Mouse (Mus musculus) hindbrain, embryonic 13.5 days (tissue): Measurements from ENCODE around the gene Ap2a2. TPM values are rescaled to one million over a fixed set of nuclear protein-coding genes. Genes with fewer than 3 reads are reported as not detected.

ENCODE experiments used
- ATAC-seq: fragments of 200-750 bp; cut with Nextera tagmentation; 2 replicates; pipeline ENCODE4 v1.8.0; 2017; ENCODE audit warnings: moderate TSS enrichment; ENCODE audit not compliant: low FRiP score
- H3K27ac ChIP-seq: fragments of 300-500 bp; sonication (generic); 2 replicates; pipeline ENCODE4 v1.5.1; 2015; ENCODE audit warnings: inconsistent platforms, mild to moderate bottlenecking, moderate library complexity
- H3K27me3 ChIP-seq: fragments of 300-500 bp; sonication (generic); 2 replicates; pipeline ENCODE4 v1.6.1; 2015; ENCODE audit warnings: mild to moderate bottlenecking, inconsistent platforms
- H3K36me3 ChIP-seq: fragments of 300-500 bp; sonication (generic); 2 replicates; pipeline ENCODE4 v1.6.1; 2015; ENCODE audit warnings: mild to moderate bottlenecking, inconsistent platforms
- H3K4me1 ChIP-seq: fragments of 300-500 bp; sonication (generic); replicated peaks from 2 replicates; pipeline ENCODE4 v1.6.1; 2015; ENCODE audit warnings: inconsistent platforms
- H3K4me2 ChIP-seq: fragments of 300-500 bp; sonication (generic); 2 replicates; pipeline ENCODE4 v1.6.1; 2015; ENCODE audit warnings: inconsistent platforms, mild to moderate bottlenecking, moderate library complexity
- H3K4me3 ChIP-seq: fragments of 300-500 bp; sonication (generic); 2 replicates; pipeline ENCODE4 v1.5.1; 2015; ENCODE audit warnings: mild to moderate bottlenecking, inconsistent platforms
- H3K9ac ChIP-seq: fragments of 300-500 bp; sonication (generic); 2 replicates; pipeline ENCODE4 v1.6.1; 2015; ENCODE audit warnings: mild to moderate bottlenecking, inconsistent platforms
- H3K9me3 ChIP-seq: fragments of 300-500 bp; sonication (generic); 2 replicates; pipeline ENCODE4 v1.6.1; 2016; ENCODE audit warnings: inconsistent platforms
- WGBS: fragments of 180-500 bp; shearing (Covaris S2); methylation state at CpG from one replicate; pipeline ENCODE4 v1.1.7; 2015; 5-methylcytosine and 5-hydroxymethylcytosine counted together
- polyA plus RNA-seq: library from polyadenylated mRNA; unstranded; fragments of >200 nt; fragmentation: Nextera tagmentation; extraction: Ambion mirVana; gene quantifications from 2 replicates; pipeline ENCODE4 v1.2.1, GENCODE M21; 2015

The Ap2a2 gene
- 105 and 111 TPM in 2 replicates for polyA plus RNA-seq

GRCm38 (mm10) chr7:141561682-141562391, at the start of gene Ap2a2:
Gene Ap2a2, plus strand, starts transcription at chr7:141562173.
- Histone ChIP-seq H3K9ac (peak within 1 kb of the TSS; percentile 97), H3K36me3 (peaks cover 5% of the 10 kb centered on the region), H3K27ac (peak within 1 kb of the TSS; percentile 94), H3K4me3 (peak within 1 kb of the TSS; percentile 97), H3K4me2 (peak within 1 kb of the TSS; percentile 86), H3K4me1 (peaks cover 32% of the 10 kb centered on the region), H3K9me3 (no peaks in the 10 kb centered on the region), H3K27me3 (0 out of 2 replicates have a peak, but pooled peaks cover 3% of the 10 kb centered on the region)
- peak; percentile 96 for ATAC-seq
- under 1% methylated on average over 55 of the region's 72 CpGs for WGBS

- peaks cover 83% of the 10 kb centered on the region for H3K36me3 ChIP-seq
- H3K9ac ChIP-seq: no peak overlapping the region
- no peaks in the 10 kb centered on the region for H3K9me3 ChIP-seq
- H3K4me1 ChIP-seq: no peaks in the 10 kb centered on the region; the same call in 1 of the 2 replicates
- WGBS: 89% methylated on average over 4 of the region's 4 CpGs
- no peak overlapping the region for H3K27ac ChIP-seq
- no peak overlapping the region for H3K4me2 ChIP-seq
- ATAC-seq: no peak
- no peak overlapping the region for H3K4me3 ChIP-seq
- H3K27me3 ChIP-seq: no peaks in the 10 kb centered on the region
These were observed 44.3 kb upstream of the Ap2a2 start for GRCm38 (mm10) chr7:141517638-141518037.

DNA sequence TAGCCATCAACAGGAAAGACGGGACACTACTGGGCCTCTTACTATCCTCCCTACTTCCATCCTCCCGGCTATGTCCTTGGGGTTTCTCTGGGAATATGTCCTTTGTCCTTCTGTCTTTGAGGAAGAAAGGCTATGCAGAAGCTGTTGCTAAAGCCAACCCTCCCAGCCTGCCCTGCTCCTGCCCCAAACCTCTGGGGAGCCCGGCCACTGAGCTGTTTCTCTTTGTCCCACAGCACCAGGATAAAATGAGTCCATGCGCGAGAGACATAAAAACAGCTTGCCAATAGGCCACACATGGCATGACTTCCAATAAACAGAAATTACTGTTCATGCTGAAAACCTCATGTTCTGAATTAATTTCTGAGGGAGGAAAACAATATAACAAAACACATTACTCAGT, 43.7 kb upstream of the Ap2a2 start:
- WGBS: 80% methylated on average over 5 of the region's 5 CpGs
- 0 out of 2 replicates have a peak overlapping the region, but pooled peaks have one; percentile 12 for H3K27ac ChIP-seq
- ATAC-seq: no peak
- H3K4me1 ChIP-seq: no peaks in the 10 kb centered on the region; the same call in 1 of the 2 replicates
- no peak overlapping the region for H3K4me3 ChIP-seq
- peaks cover 80% of the 10 kb centered on the region for H3K36me3 ChIP-seq
- no peaks in the 10 kb centered on the region for H3K27me3 ChIP-seq
- no peak overlapping the region for H3K4me2 ChIP-seq
- no peak overlapping the region for H3K9ac ChIP-seq
- H3K9me3 ChIP-seq: no peaks in the 10 kb centered on the region

DNA sequence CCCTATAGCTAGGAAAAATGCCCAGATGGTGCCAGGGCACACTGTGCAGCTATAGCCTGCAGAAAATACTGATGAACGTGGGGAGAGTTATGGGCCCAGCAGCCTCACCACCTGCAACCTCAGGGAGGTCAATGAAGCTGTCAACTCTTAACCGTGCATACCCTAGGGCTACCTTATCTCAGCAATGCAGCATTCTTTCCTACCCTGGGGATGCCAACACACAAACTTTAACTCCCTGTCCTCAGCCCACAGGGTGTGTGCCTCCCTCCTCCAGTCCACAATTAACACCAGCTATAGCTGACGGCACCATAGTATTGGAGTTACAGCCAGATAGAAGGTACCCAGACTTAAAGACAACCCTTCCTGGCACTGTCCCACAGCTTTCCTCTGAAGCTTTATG, 43.0 kb upstream of the Ap2a2 start:
- H3K4me1 ChIP-seq: no peaks in the 10 kb centered on the region; the same call in 1 of the 2 replicates
- no peak overlapping the region for H3K27ac ChIP-seq
- 72% methylated on average over 3 of the region's 3 CpGs for WGBS
- H3K9ac ChIP-seq: no peak overlapping the region
- ATAC-seq: no peak
- peaks cover 74% of the 10 kb centered on the region for H3K36me3 ChIP-seq
- no peak overlapping the region for H3K4me3 ChIP-seq
- H3K27me3 ChIP-seq: no peaks in the 10 kb centered on the region
- no peak overlapping the region for H3K4me2 ChIP-seq
- H3K9me3 ChIP-seq: no peaks in the 10 kb centered on the region

DNA sequence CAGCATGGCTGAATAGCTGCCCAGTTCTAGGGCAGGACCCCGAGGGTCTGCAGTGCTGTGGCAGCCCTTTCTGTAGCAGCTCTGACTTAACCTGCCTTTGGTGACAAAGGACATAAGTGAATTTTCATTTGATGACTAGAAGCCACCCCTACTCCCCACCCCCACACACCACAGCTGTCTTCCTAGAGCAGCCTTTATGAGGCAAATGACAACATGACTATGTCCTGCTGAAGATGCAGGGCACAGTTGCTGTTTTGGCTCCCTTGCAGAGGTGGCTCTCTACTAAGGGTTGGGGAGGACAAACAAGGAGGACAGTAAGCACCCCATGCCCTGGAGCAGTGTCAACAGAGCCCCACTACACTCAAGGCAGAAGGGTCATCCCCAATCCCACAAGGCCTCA, 42.2 kb upstream of the Ap2a2 start:
- Histone ChIP-seq H3K27ac (no peak overlapping the region), H3K27me3 (no peaks in the 10 kb centered on the region), H3K4me3 (no peak overlapping the region), H3K4me2 (no peak overlapping the region), H3K36me3 (peaks cover 68% of the 10 kb centered on the region), H3K4me1 (peaks cover 1% of the 10 kb centered on the region; the same call in 1 of the 2 replicates), H3K9ac (no peak overlapping the region), H3K9me3 (no peaks in the 10 kb centered on the region)
- ATAC-seq: no peak
- 76% methylated on average over 1 of the region's 1 CpGs for WGBS

DNA sequence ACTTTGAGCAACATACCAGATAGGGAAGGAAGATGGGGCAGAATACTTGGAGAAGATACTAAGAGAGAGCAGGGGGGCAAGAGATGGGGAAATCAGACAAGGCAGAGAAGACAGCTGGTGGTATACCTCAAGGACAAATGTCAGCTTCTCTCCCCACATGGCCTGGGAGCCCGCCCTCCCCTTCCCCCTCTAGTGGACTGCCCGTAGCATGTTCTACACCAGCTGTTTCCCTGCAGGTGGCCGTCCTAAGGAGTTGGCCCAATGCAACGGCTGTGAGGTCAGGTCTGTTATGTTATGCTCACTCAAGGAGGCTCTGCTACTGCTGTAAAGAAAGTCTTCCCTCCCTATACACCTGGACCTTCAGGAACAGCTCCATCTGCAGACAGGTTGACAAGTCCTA, 39.0 kb upstream of the Ap2a2 start:
- Histone ChIP-seq H3K27me3 (no peaks in the 10 kb centered on the region), H3K4me1 (peaks cover 5% of the 10 kb centered on the region; the same call in 1 of the 2 replicates), H3K9ac (no peak overlapping the region), H3K4me3 (no peak overlapping the region), H3K27ac (no peak overlapping the region), H3K9me3 (no peaks in the 10 kb centered on the region), H3K36me3 (peaks cover 60% of the 10 kb centered on the region), H3K4me2 (no peak overlapping the region)
- no peak for ATAC-seq
- WGBS: 48% methylated on average over 4 of the region's 4 CpGs

- Histone ChIP-seq H3K4me3 (no peak overlapping the region), H3K27ac (no peak overlapping the region), H3K4me1 (peaks cover 5% of the 10 kb centered on the region; the same call in 1 of the 2 replicates), H3K4me2 (no peak overlapping the region), H3K36me3 (peaks cover 61% of the 10 kb centered on the region), H3K9ac (no peak overlapping the region), H3K27me3 (no peaks in the 10 kb centered on the region), H3K9me3 (no peaks in the 10 kb centered on the region)
- no peak for ATAC-seq
- WGBS: 88% methylated on average over 4 of the region's 4 CpGs
These were observed 37.7 kb upstream of the Ap2a2 start for GRCm38 (mm10) chr7:141524271-141524670.

- Histone ChIP-seq H3K9ac (0 out of 2 replicates have a peak overlapping the region, but pooled peaks have one; percentile 43), H3K9me3 (no peaks in the 10 kb centered on the region), H3K27me3 (no peaks in the 10 kb centered on the region), H3K36me3 (peaks cover 61% of the 10 kb centered on the region), H3K4me1 (peaks cover 5% of the 10 kb centered on the region; the same call in 1 of the 2 replicates), H3K27ac (peak overlapping the region; percentile 69; the same call in 1 of the 2 replicates), H3K4me3 (no peak overlapping the region), H3K4me2 (no peak overlapping the region)
- peak; percentile 86 for ATAC-seq
- 52% methylated on average over 6 of the region's 6 CpGs for WGBS
These were observed 37.0 kb upstream of the Ap2a2 start for GRCm38 (mm10) chr7:141524760-141525579.

- Histone ChIP-seq H3K4me1 (peaks cover 5% of the 10 kb centered on the region; the same call in 1 of the 2 replicates), H3K9me3 (no peaks in the 10 kb centered on the region), H3K27me3 (no peaks in the 10 kb centered on the region), H3K4me2 (no peak overlapping the region), H3K9ac (peak overlapping the region; percentile 43), H3K36me3 (peaks cover 64% of the 10 kb centered on the region), H3K4me3 (no peak overlapping the region), H3K27ac (peak overlapping the region; percentile 30)
- peak; percentile 21; the same call in 1 of the 2 replicates for ATAC-seq
- 91% methylated on average over 4 of the region's 4 CpGs for WGBS
These were observed 36.4 kb upstream of the Ap2a2 start for GRCm38 (mm10) chr7:141525580-141525925.

- Histone ChIP-seq H3K9me3 (no peaks in the 10 kb centered on the region), H3K4me2 (no peak overlapping the region), H3K27me3 (no peaks in the 10 kb centered on the region), H3K9ac (no peak overlapping the region), H3K4me1 (peaks cover 20% of the 10 kb centered on the region), H3K36me3 (peaks cover 9% of the 10 kb centered on the region), H3K4me3 (no peak overlapping the region), H3K27ac (no peak overlapping the region)
- ATAC-seq: no peak
- 71% methylated on average over 1 of the region's 1 CpGs for WGBS
These were observed 26.4 kb upstream of the Ap2a2 start for GRCm38 (mm10) chr7:141535570-141535969.

DNA sequence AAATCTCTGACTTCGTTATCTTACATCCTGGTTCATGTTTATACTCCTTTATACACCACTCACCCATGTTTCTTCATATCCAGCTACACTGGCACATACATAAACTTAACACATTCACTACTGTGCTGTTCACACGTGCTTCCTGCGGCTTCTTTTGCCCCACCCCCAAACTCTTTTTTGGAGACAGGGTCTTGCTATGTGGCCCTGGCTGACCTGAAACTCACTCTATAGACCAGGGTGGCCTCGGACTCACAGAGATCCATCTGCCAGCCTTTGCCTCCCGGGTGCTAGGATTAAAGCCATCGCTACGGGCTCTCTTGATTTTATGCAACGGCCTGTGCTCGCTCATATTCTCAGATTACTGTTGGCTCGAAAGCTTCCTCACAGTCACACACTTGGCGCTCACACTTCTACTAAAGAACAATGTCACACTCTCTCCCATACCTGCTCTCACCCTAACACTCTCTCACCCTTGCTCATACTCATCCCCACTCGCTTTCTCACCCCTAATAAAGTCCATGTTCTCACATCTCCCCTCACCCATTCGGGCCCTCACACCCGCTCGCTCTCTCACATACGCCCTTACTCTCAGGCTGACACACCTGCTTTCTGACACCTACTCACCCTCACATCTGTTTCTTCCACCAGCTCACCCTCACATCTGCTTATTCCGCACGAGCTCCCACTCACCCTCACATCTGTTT, 23.0 kb upstream of the Ap2a2 start:
- peak overlapping the region; percentile 67 for H3K4me3 ChIP-seq
- WGBS: 19% methylated on average over 18 of the region's 18 CpGs
- H3K4me2 ChIP-seq: peak overlapping the region; percentile 81
- ATAC-seq: no peak; the same call in 1 of the 2 replicates
- H3K27me3 ChIP-seq: 0 out of 2 replicates have a peak, but pooled peaks cover 4% of the 10 kb centered on the region
- no peaks in the 10 kb centered on the region for H3K9me3 ChIP-seq
- peak overlapping the region; percentile 88 for H3K27ac ChIP-seq
- H3K4me1 ChIP-seq: peaks cover 26% of the 10 kb centered on the region
- no peaks in the 10 kb centered on the region; the same call in 1 of the 2 replicates for H3K36me3 ChIP-seq
- peak overlapping the region; percentile 86 for H3K9ac ChIP-seq
